Mouse (Mus musculus): ENCODE data around the gene Nr1d1.

- TF ChIP-seq CTCF (IDR thresholded peaks at IDR 0.05; ENCODE audit: low read depth, low read length) (no peak), POLR2A (IDR thresholded peaks at IDR 0.05; ENCODE audit: extremely low read depth, insufficient read depth, low read length) (no peak)
These were observed 54.4 kb downstream of the Nr1d1 start for GRCm38 (mm10) chr11:98720756-98721155.

Data from liver, adult 2 months (tissue).